Mouse (Mus musculus): Measurements from ENCODE around the gene Cyp2f2.

DNA sequence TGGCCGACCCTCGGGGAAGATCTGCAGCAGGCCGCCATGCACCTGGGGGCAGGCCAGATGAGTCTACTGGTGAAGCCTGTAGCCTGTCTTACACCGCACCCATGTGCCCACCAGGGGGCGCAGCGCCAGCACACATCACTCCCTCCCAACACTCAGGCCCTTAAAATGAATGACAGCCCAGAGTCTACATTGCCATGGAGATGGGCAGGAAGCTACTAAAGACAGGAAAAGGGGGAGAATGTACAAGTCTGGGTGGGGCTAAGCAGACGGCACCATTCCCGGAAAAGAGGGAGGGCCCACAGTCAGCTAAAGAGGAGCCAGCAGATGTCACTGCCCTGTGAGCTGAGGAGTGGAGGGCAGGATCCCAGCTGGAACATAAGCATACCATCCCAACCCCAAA lies 40.2 kb downstream of the Cyp2f2 start:
- peak; percentile 78 for TF ChIP-seq CTCF (IDR thresholded peaks at IDR 0.05; ENCODE audit: extremely low read depth, insufficient read depth, low read length)
- no peak for TF ChIP-seq POLR2A (IDR thresholded peaks at IDR 0.05; ENCODE audit: extremely low read depth, insufficient read depth, low read length)
